Mouse (Mus musculus) intestine, postnatal 0 days (tissue): ENCODE measurements at regions not wholly inside any gene's neighbourhood (a gene's known extent, or its start where the extent isn't known, plus 50 kb on each side); places are given as distances from the start of the nearest gene placed in this dataset.
"Not testable (repeated sequence)": the region's sequence is repeated elsewhere in the genome, so short reads cannot be mapped to it uniquely, and the experiment has no call there.

ENCODE experiments used
- ATAC-seq: fragments of 200-750 bp; cut with Nextera tagmentation; 2 replicates; pipeline ENCODE4 v1.8.0; 2017; ENCODE audit warnings: mild to moderate bottlenecking, moderate TSS enrichment, moderate library complexity
- H3K27ac ChIP-seq: fragments of 300-500 bp; sonication (generic); 2 replicates; pipeline ENCODE4 v1.5.1; 2014; ENCODE audit warnings: mild to moderate bottlenecking, low read depth, low read length, moderate library complexity
- H3K27me3 ChIP-seq: fragments of 300-500 bp; sonication (generic); replicated peaks from 2 replicates; pipeline ENCODE4 v1.6.1; 2014; ENCODE audit warnings: low read length, mixed read lengths; ENCODE audit not compliant: control insufficient read depth, insufficient read depth
- H3K36me3 ChIP-seq: fragments of 300-500 bp; sonication (generic); 2 replicates; pipeline ENCODE4 v1.6.1; 2014; ENCODE audit warnings: mild to moderate bottlenecking, moderate library complexity; ENCODE audit not compliant: control insufficient read depth, insufficient read depth
- H3K4me1 ChIP-seq: fragments of 300-500 bp; sonication (generic); replicated peaks from 2 replicates; pipeline ENCODE4 v1.6.1; 2014; ENCODE audit warnings: antibody characterized with exemption, low read length, mixed read lengths; ENCODE audit not compliant: control insufficient read depth, insufficient read depth
- H3K4me2 ChIP-seq: fragments of 300-500 bp; sonication (generic); replicated peaks from 2 replicates; pipeline ENCODE4 v1.6.1; 2014; ENCODE audit warnings: low read depth, mild to moderate bottlenecking, moderate library complexity
- H3K4me3 ChIP-seq: fragments of 300-500 bp; sonication (generic); 2 replicates; pipeline ENCODE4 v1.5.1; 2014; ENCODE audit warnings: low read depth, low read length
- H3K9ac ChIP-seq: fragments of 300-500 bp; sonication (generic); 2 replicates; pipeline ENCODE4 v1.6.1; 2014; ENCODE audit warnings: mild to moderate bottlenecking, low read depth, low read length
- H3K9me3 ChIP-seq: fragments of 300-500 bp; sonication (generic); 2 replicates; pipeline ENCODE4 v1.6.1; 2016; ENCODE audit warnings: mixed run types; ENCODE audit not compliant: control insufficient read depth
- CTCF ChIP-seq: sonication (generic); IDR thresholded peaks from 2 replicates; pipeline ENCODE4 v1.5.1; 2016; ENCODE audit warnings: low read depth, mild to moderate bottlenecking, control low read depth, antibody characterized with exemption, moderate library complexity
- WGBS: fragments of 180-500 bp; shearing (Covaris S2); extraction: QIAGEN DNeasy Blood & Tissue Kit; methylation state at CpG from one replicate; pipeline ENCODE4 v1.1.7; 2014; 5-methylcytosine and 5-hydroxymethylcytosine counted together

DNA sequence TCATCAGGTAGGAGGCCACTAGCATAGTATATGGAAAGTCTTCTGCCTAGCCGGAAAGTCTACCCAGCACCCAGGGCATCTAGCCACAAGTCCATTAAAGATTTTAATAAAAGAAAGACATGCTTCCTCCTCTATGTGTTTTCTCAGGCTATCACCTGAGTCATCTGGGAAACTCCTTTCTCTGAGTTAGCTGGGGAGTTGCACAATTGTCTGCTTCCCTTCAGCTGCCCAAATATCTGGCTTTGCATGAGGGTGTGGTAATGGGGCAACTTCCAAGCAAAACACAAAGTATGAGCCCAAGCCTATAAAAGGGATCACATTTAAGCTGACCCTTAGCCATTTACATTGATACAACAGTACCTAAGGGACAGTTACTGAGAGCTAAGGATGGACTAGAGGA is 376.9 kb upstream of the Tbl1xr1 start:
- no peak overlapping the region for H3K27ac ChIP-seq
- ATAC-seq, result no peak
- no peaks in the 10 kb centered on the region for H3K27me3 ChIP-seq
- H3K36me3 ChIP-seq, result no peaks in the 10 kb centered on the region
- H3K9me3 ChIP-seq, result no peaks in the 10 kb centered on the region
- no peak overlapping the region for H3K4me3 ChIP-seq
- no peak overlapping the region for H3K4me2 ChIP-seq
- TF ChIP-seq CTCF, result no peak
- H3K9ac ChIP-seq, result no peak overlapping the region
- WGBS, result 69% methylated on average over 1 of the region's 1 CpGs
- H3K4me1 ChIP-seq, result no peaks in the 10 kb centered on the region

DNA sequence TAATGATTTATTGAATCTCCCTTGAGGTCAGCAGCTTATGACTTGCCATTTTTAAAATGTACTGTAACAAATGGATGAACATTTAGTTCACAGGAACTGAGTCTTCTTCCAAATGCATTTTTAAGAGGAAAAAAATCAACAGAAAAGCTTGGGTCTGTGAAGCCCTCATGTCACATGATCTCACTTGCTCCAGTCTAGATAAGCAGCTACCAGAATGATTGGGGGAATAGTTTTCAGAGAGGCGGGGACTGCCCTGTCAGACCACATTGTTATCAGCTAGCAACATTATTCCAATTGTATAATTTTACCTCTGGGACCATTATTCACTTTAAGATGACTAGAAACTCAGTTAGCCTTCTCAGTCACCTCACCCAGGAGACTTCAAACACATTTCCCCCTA is 376.1 kb upstream of the Tbl1xr1 start:
- H3K4me3 ChIP-seq, result no peak overlapping the region
- no peak for TF ChIP-seq CTCF
- ATAC-seq, result no peak

DNA sequence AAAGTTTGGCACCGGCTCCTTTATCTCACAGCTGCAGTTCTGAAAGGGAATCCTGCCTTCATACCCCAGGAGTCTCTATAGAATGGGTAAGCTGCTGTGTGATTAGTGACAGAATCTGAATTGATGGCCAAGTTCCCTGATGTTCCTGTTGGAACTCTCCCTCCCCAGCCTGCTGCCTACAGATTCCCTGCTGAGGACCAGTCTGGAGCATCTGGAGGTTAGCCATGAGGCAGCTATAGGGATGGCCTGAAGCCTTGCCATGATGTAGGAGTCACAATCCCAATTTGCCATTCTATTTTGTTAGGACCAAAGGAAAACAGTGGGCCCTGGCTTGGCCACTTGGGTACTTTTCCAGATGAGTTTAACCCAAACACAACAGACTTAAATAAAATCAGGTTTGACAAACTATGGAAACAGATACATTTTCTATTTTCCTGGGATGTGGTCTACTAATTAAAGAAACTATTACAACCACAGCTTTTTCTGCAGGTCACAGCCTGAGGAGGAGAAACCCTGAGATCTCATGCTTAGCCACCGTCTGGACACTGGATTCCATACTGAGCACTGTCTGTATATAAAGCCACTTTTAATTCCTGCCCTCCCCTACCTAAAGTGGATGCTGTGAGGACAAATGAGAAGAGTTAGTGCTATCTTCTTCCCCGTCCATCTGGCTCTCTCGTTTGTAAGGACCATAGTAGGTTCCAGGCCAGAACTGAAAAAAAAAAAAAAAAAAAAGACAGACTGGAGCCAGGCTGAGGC is 349.5 kb upstream of the Tbl1xr1 start:
- H3K9ac ChIP-seq, result no peak overlapping the region
- H3K36me3 ChIP-seq, result no peaks in the 10 kb centered on the region
- H3K4me3 ChIP-seq, result no peak overlapping the region
- no peaks in the 10 kb centered on the region for H3K4me1 ChIP-seq
- 76% methylated on average over 4 of the region's 4 CpGs for WGBS
- no peaks in the 10 kb centered on the region for H3K27me3 ChIP-seq
- no peaks in the 10 kb centered on the region for H3K9me3 ChIP-seq
- ATAC-seq, result no peak
- no peak overlapping the region for H3K4me2 ChIP-seq
- H3K27ac ChIP-seq, result no peak overlapping the region
- TF ChIP-seq CTCF, result no peak

More for the DNA sequence above, 376.1 kb upstream of the Tbl1xr1 start:
- no peak overlapping the region for H3K27ac ChIP-seq
- no peak overlapping the region for H3K4me2 ChIP-seq
- no peak overlapping the region for H3K9ac ChIP-seq
- H3K36me3 ChIP-seq, result no peaks in the 10 kb centered on the region
- no peaks in the 10 kb centered on the region for H3K9me3 ChIP-seq
- no peaks in the 10 kb centered on the region for H3K27me3 ChIP-seq
- WGBS, result 39% methylated on average over 1 of the region's 1 CpGs
- no peaks in the 10 kb centered on the region for H3K4me1 ChIP-seq

DNA sequence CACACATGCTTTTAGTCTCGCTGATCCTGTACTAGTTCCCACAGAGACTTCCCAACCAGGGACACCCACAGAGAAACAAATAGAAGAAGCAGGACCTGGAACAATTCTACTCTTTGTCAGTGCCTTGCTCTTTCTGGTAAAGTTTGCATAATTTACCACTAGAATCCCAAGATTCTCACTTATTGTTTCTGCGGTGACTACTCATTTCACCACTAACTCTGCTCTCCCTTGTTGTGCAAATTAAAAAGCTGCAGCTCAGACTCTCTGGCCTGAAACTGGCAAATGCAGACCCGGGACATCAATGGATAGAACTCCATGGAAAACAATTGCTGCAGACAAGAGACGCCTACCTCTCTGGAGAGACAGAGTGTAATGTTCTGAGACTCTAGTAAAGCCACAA is 348.4 kb upstream of the Tbl1xr1 start:
- Histone ChIP-seq H3K27ac (no peak overlapping the region), H3K9me3 (no peaks in the 10 kb centered on the region), H3K36me3 (no peaks in the 10 kb centered on the region), H3K27me3 (no peaks in the 10 kb centered on the region), H3K9ac (no peak overlapping the region), H3K4me1 (no peaks in the 10 kb centered on the region), H3K4me2 (no peak overlapping the region), H3K4me3 (no peak overlapping the region)
- 66% methylated on average over 4 of the region's 4 CpGs for WGBS
- TF ChIP-seq CTCF, result no peak
- no peak for ATAC-seq

DNA sequence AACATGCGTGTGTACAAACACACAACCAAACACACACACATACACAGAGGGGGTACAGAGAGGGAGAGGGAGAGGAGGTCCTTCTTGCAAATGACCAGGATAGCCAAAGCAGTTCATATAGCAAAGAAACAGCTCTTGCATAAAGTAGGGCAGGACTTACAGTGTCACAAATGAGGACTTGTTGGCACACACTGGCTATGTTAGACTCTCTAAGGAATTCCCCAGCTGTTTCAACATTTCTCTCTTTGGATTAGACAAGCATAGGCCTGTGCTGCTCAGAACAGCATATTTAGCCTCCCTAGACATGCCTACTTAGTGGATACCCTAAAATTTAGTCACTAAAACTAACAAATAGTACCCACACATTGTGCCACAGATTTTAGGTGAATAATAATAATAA is 347.1 kb upstream of the Tbl1xr1 start:
- Histone ChIP-seq H3K4me3 (no peak overlapping the region), H3K4me1 (no peaks in the 10 kb centered on the region), H3K9ac (no peak overlapping the region), H3K36me3 (no peaks in the 10 kb centered on the region), H3K27me3 (no peaks in the 10 kb centered on the region), H3K9me3 (no peaks in the 10 kb centered on the region), H3K27ac (no peak overlapping the region), H3K4me2 (no peak overlapping the region)
- WGBS, result 91% methylated on average over 1 of the region's 1 CpGs
- no peak for TF ChIP-seq CTCF
- ATAC-seq, result no peak

DNA sequence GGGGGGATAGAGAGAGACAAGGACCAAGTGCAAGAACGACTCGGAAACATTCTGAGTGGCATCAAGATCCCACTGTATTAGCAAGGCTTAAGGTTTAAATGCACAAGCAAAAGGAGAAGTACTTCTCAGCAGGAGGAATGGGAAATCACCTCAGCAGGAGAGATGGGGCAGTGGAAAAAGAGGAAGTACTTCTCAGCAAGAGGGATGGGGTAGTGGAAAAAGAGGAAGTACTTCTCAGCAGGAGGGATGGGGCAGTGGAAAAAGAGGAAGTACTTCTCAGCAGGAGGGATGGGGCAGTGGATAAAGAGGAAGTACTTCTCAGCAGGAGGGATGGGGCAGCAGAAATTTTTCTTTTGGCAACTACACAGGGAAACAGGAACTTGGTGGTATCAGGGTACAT is 340.8 kb upstream of the Tbl1xr1 start:
- not testable (repeated sequence) for H3K9me3 ChIP-seq, H3K36me3 ChIP-seq, H3K27ac ChIP-seq, H3K4me1 ChIP-seq, H3K27me3 ChIP-seq, H3K9ac ChIP-seq, H3K4me3 ChIP-seq, ATAC-seq, H3K4me2 ChIP-seq
- 99% methylated on average over 2 of the region's 2 CpGs for WGBS

DNA sequence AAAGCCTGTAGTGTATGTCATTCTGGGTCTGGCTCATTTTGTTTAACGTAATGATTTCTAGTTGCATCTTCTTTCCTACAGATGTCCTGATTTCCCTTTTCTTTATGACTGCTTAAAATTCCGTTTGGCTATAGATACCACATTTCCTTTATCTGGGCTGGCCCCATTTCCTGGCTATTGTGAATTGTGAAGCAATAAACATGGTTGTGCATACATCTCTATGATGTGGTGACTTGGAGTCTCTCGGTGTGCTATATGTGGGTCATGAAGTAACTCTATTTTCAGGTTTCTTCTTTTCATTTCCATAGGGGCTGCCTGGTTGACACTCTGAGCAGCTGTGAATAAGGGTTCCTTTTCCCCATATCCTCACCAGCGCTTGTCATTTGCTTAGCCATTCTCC is 336.7 kb upstream of the Tbl1xr1 start:
- Histone ChIP-seq H3K4me3 (no peak overlapping the region), H3K9ac (no peak overlapping the region), H3K36me3 (no peaks in the 10 kb centered on the region), H3K27me3 (no peaks in the 10 kb centered on the region), H3K4me1 (no peaks in the 10 kb centered on the region), H3K4me2 (no peak overlapping the region), H3K9me3 (no peaks in the 10 kb centered on the region), H3K27ac (no peak overlapping the region)
- no peak for ATAC-seq
- TF ChIP-seq CTCF, result no peak
- WGBS, result 71% methylated on average over 4 of the region's 4 CpGs
